Mouse (Mus musculus): ENCODE measurements around the gene Copz2.
A peak's percentile ranks its signal among the peaks of the same experiment; 100 is the strongest.

- TF ChIP-seq POLR2A (IDR thresholded peaks at IDR 0.05; ENCODE audit: borderline replicate concordance, extremely low read depth, low read depth, low read length) (no peak), CTCF (IDR thresholded peaks at IDR 0.05; ENCODE audit: insufficient read depth, low read length) (peak; percentile 85)
Observed at GRCm38 (mm10) chr11:96860564-96860963, 10.9 kb downstream of the Copz2 start.
